Mouse (Mus musculus) Patski (cell line): ENCODE data around the gene Fam131c. TPM values are rescaled to one million over a fixed set of nuclear protein-coding genes. Genes with fewer than 3 reads are reported as not detected.

Experiments used
- ATAC-seq: fragments of 100-300 bp; one replicate; pipeline ENCODE4 v1.8.0; 2021
- CTCF ChIA-PET: fragments of 350-600 bp; sonication (Branson Sonifier 250); formaldehyde crosslinking; loops from one replicate; lab custom pipeline; 2022; ENCODE audit warnings: inconsistent platforms; lab: Charles Lee
- POLR2A ChIA-PET: fragments of 350-600 bp; sonication (Branson Sonifier 250); formaldehyde crosslinking; loops from one replicate; lab custom pipeline; 2022; ENCODE audit warnings: antibody characterized with exemption, inconsistent platforms; lab: Charles Lee
- DNase-seq: peaks from one replicate; pipeline ENCODE4 v3.0.0-alpha.2; 2011; ENCODE audit warnings: low read depth, low spot score
- H3K27me3 ChIP-seq: fragments of 371-371 bp; one replicate; pipeline ENCODE4 v1.5.1; 2021
- CTCF ChIP-seq: fragments of 100-300 bp; IDR thresholded peaks from one replicate; pipeline ENCODE4 v1.5.1; 2021
- in situ Hi-C: fragments of 300-500 bp; cut with MboI; formaldehyde crosslinking; loops from 3 replicates; pipeline ENCODE4 v1.11.1; 2018; ENCODE audit warnings: low pct_unique_long_range_greater_than_20kb, mixed read lengths
- polyA plus RNA-seq: library from polyadenylated mRNA; unstranded; gene quantifications from one replicate; pipeline ENCODE4 v1.2.3, GENCODE M21; 2021

Gene Fam131c
- polyA plus RNA-seq, 1 experiment from 2014 or later = 0.60 TPM

DNA sequence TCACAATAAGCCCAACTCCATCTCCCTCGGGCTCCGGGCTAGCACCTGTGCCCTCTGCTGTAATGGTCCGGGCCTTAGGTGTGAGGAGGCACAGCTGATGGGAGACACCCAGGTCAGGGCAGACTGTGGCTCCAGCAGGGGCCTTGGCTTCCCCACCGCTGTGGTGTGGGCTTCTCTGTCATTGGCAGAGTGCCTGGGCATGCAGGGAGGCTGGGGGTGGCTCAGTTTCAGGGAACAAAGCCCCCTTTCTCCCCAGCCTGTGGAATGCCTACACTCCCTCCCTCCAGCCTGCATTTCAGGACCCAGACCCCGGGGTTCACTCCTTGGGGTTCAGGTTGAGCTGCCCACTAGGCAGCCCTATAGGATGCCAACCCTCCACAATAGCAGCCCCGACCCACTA lies 31.8 kb upstream of the Fam131c start:
- ATAC-seq = no peak
- ChIA-PET CTCF (interaction anchor here (1.1 kb wide), 1 partner anchor 26 kb away, joined by 3 read pairs; no protein-coding TSS in a partner anchor), POLR2A (interaction anchor here (0.7 kb wide), 1 partner anchor 34 kb away, joined by 3 read pairs; no protein-coding TSS in a partner anchor)
- no peaks in the 10 kb centered on the region for H3K27me3 ChIP-seq
- in situ Hi-C loops = no loop called here
- no peak for TF ChIP-seq CTCF
- DNase-seq = no peak

DNA sequence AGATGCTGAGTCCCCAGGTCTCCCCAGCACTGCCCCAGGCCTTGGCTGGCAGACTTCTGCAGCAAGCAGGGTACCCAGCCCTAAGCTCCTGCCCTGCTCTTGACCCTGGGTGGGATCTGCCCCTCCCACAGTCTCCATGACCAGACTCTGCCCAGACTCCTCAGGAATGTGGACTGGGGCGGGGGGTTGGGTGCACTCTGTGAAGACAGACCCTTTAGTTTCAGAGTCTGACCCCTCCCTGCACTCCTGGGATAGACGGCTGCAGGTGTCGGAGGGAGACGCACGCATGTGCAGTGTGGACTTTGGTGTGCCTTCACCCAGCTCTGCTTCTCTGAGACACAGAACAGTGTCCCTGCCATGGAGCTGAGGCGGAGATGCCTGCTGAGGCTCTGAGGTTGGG lies 30.0 kb upstream of the Fam131c start:
- POLR2A ChIA-PET = no interaction called here
- in situ Hi-C loops = no loop called here
- H3K27me3 ChIP-seq = no peaks in the 10 kb centered on the region
- ATAC-seq = no peak
- CTCF ChIA-PET = interaction anchor here (1.2 to 1.7 kb wide), 2 partner anchors 23 to 65 kb away, joined by 3 to 6 read pairs; no protein-coding TSS in a partner anchor
- no peak for DNase-seq
- TF ChIP-seq CTCF = no peak

DNA sequence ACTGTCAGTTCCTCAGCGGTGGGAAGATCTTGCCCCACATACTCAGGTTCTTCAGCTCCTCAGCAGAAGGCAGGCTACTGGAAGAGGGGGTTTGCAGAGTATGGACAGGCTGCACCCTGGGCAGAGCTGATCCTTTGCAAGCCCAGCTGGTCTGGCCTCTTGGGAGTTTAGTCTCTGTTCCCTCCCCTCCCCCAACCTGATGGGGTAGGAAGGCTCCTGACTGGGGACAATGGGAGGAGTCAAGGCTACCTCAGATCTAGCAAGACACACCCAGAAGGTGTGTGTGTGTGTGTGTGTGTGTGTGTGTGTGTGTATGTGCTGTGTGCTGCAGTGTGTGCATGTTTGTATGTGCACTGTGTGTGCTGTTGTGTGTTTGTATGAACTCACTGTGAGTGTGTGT lies 29.2 kb upstream of the Fam131c start:
- ChIA-PET POLR2A (no interaction called here), CTCF (interaction anchor here (1.7 kb wide), 1 partner anchor 22 kb away, joined by 6 read pairs; no protein-coding TSS in a partner anchor)
- TF ChIP-seq CTCF = no peak
- DNase-seq (no peak), ATAC-seq (no peak)
- no peaks in the 10 kb centered on the region for H3K27me3 ChIP-seq
- in situ Hi-C loops = no loop called here

DNA sequence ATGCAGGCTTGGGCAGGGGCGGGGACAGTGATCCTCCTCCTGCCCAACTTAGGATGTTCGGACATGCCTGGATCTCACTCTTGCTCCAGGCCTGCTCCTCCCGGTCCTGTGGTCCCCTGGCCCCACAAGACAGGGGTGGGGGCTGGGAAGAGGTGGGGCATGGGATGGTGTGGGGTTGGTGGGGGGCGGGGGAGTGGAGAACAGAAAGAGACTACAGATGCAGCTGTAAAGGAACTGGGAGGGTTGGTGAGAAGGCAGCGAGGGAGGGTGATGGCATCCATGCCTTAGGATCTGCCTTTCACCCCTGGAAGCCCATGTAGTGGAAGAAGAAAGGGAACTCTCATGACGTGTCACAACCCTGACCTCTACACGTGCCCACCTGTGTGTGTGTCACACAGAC lies 26.5 kb upstream of the Fam131c start:
- TF ChIP-seq CTCF = no peak
- ChIA-PET POLR2A (no interaction called here), CTCF (no interaction called here)
- DNase-seq (no peak), ATAC-seq (no peak)
- in situ Hi-C loops = no loop called here
- no peaks in the 10 kb centered on the region for H3K27me3 ChIP-seq

DNA sequence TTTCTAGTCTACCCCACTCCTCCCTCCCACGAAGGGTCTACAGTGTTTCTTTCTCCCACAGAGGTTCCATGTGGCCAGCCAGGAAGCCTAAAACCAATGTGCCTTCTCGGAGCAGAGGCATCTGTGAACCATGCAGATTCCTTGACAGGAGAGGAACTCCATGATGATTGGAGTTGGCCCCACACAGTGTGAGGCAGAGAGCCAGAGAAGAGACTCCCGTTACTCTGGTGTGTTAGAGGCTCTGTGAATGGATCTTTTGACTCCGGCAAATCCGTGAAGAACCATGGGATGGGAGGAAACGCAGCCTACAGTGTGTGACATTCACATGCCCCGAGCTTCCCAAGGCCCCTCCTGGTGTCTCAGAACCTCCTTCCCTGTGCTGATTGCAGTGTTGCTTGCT lies 24.5 kb upstream of the Fam131c start:
- CTCF ChIA-PET = no interaction called here
- in situ Hi-C loops = no loop called here
- POLR2A ChIA-PET = no interaction called here
- ATAC-seq (no peak), DNase-seq (no peak)
- H3K27me3 ChIP-seq = no peaks in the 10 kb centered on the region
- no peak for TF ChIP-seq CTCF

DNA sequence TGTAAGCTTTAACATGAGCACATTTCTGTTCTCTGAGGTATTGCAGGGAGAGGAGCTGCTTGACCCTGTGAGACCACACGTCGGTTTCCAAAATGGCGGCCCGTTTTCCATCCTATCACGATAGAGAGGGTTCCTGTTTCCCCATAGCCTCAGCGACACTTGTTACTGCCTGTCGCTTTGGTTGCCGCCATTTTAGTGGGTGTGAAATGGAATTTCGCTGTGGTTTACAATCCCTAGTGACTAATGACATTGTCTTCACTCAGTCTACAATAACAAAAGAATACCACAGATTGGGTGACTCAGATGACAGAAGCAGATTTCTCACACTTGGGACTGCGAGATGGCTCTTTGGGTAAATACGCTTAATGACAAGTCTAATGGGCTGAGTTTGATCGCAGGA lies 22.8 kb upstream of the Fam131c start:
- in situ Hi-C loops = no loop called here
- no peaks in the 10 kb centered on the region for H3K27me3 ChIP-seq
- ChIA-PET POLR2A (no interaction called here), CTCF (no interaction called here)
- ATAC-seq (no peak), DNase-seq (no peak)
- no peak for TF ChIP-seq CTCF

DNA sequence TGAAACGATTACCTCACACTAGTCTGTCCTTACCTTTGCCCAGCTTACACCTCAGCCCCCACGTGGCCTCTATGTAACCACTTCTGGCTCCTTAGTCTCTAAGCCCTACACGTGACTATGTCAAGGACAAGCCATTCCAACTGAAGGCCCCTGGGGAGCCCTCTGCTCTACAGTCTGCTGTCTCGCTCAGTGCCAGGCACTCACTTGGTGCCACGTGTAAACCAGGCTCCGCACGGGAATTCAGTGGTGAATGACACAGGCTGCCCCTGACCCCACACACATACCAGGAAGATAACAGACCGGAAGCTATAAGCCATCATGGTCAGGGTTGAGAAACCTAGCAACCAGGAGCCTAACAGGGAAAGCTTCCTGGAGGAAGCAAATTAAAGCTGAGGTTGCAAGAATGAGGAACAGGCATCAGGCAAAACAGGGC lies 20.6 kb upstream of the Fam131c start:
- ATAC-seq (peak; percentile 83), DNase-seq (no peak)
- ChIA-PET POLR2A (no interaction called here), CTCF (interaction anchor here (1.3 to 2.3 kb wide), 3 partner anchors 14 to 74 kb away, joined by 3 to 10 read pairs (median 10); no protein-coding TSS in a partner anchor)
- in situ Hi-C loops = no loop called here
- TF ChIP-seq CTCF = no peak
- no peaks in the 10 kb centered on the region for H3K27me3 ChIP-seq

DNA sequence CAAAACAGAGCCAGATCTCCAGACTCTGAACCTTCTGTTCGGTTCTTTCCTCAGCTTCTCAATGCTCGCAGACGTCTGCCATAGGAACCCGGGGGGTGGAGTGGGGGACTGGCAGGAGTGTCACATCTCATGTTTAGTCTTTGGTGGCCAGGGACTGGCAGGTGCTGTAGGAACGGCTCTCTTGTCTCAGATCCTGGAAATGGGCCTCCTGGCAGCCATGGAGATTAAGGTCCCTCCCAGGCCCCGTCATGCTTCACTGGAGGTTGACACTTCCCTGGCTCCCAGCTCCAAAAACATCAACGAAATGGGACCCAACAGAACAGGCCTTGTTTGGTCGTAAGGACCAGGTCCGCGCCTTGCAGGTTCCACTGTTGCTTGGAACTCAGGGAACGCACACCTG lies 19.4 kb upstream of the Fam131c start:
- POLR2A ChIA-PET = no interaction called here
- in situ Hi-C loops = no loop called here
- no peaks in the 10 kb centered on the region for H3K27me3 ChIP-seq
- CTCF ChIA-PET = interaction anchor here (2.1 to 2.3 kb wide), 2 partner anchors 12 to 75 kb away, joined by 10 read pairs; no protein-coding TSS in a partner anchor
- TF ChIP-seq CTCF = no peak
- ATAC-seq (no peak), DNase-seq (no peak)

DNA sequence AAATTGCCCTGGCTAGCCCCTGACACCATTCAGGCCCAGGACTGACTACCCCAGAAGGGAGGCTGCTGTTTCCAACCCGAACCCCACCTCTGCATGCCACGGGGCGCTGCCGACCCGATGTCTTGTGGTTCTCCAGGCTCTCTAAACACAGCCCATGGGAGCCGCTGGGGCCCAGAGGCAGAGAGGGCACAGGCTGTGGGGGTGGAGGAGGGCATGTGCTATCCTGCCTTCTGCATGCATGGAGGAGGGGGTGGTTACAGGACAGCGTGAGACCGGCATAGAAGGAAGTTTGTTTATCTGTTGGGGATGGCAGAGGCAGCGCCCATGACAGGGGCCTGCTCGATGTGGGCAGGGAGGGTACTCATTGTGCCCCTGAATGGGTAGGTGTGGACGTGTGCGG lies 18.0 kb upstream of the Fam131c start:
- ATAC-seq = no peak
- POLR2A ChIA-PET = interaction anchor here (1.1 kb wide), 1 partner anchor 40 kb away, joined by 3 read pairs; no protein-coding TSS in a partner anchor
- CTCF ChIA-PET = interaction anchor here (0.7 kb wide), 1 partner anchor 10 kb away, joined by 3 read pairs; no protein-coding TSS in a partner anchor
- in situ Hi-C loops = no loop called here
- TF ChIP-seq CTCF = no peak
- H3K27me3 ChIP-seq = no peaks in the 10 kb centered on the region
- no peak for DNase-seq

DNA sequence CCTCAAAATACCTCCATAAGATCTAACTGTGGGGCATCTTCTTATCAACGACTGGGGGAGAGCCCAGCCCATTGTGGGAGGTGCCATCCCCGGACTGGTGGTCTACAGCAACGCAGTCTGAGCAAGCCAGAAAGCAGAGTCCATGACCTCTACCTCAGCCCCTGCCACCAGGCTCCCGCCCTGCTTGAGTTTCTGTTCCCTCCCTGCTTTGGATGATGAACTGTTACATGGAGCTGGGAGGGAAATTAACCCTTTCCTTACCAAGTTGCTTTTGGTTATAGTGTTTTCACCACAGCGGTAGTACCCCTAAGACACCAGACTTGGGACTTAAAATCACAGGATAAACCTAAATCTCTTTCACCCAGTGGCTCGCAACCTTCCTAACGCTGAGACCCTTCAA lies 16.0 kb upstream of the Fam131c start:
- ATAC-seq (no peak), DNase-seq (no peak)
- no peak for TF ChIP-seq CTCF
- in situ Hi-C loops = no loop called here
- POLR2A ChIA-PET = no interaction called here
- CTCF ChIA-PET = no interaction called here
- H3K27me3 ChIP-seq = no peaks in the 10 kb centered on the region

DNA sequence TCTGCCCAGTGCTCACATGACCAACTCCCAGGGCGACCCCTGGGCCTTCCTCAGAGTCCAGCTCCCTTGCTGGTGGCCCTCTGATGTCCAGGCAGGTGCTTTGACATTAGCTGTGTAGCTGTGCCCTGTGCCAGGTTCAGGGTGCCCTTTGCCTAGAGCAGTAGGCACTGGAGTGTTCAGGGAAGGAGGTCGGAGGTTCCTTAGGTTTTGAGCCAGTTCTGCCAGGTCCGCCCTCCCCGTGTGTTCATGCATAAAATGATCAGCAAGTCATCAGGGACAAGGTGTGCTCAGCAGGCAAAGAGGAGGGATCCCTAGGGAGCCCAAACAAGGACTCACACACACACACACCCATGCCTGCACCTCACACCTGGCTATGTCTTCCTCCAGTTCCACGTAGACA lies 15.0 kb upstream of the Fam131c start:
- ChIA-PET CTCF (no interaction called here), POLR2A (interaction anchor here (0.6 kb wide), 1 partner anchor 84 kb away, joined by 3 read pairs; no protein-coding TSS in a partner anchor)
- H3K27me3 ChIP-seq = no peaks in the 10 kb centered on the region
- ATAC-seq (no peak), DNase-seq (no peak)
- in situ Hi-C loops = no loop called here
- TF ChIP-seq CTCF = no peak
